8 mouse cellular contexts compared by ENCODE assay signal in the genomic region with DNA sequence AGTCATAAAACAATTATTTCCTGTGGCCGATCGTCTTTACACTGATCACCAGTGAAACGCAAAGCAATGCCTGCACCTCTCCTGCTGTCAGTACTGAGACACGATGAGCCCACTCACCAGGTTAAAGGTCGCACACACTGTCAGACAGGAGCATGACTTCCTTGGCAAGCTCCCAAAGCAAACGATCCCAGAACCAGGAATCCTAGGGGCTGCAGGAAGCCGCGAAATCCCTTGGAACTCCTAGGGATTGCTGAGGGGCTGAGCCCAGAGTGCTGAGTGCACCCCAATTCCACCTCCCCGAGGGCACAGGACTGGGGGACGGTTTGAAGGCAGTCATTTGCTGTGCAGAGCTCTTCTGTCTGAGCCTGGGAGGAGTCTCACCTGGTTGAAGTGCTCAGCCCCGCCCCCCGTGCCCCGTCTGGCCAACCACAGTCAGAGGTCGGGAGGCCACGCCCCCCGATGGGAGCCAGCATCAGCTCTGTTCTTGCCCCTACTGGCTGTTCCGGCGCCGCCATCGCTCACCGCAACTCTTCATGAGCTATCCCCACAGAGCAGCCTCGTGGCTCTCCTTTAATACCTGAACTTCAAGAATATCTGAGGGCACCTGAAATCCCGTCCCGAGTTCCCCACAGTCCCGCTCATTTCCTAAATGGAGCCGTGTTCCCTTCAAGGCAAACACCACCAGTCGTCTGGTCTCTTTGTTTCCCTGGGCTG. TPM values are rescaled to one million over a fixed set of nuclear protein-coding genes. Genes with fewer than 3 reads are reported as not detected.
DNase-seq lines count a peak whose midpoint lies in the region; ATAC-seq lines count a peak whose summit lies in the region.

No protein-coding gene starts in this region.

- no peak overlapping the region for H3K27ac ChIP-seq in heart, embryonic 13.5 days (replicated peaks)
- peak overlapping the region; percentile 73 for H3K27ac ChIP-seq in macrophage

- peak overlapping the region; percentile 76 for H3K9ac ChIP-seq in heart, embryonic 13.5 days

- 8% methylated on average over 27 of the region's 27 CpGs for WGBS in heart, embryonic 13.5 days
- WGBS in macrophage (ENCODE audit: missing documents): 16% methylated on average over 27 of the region's 27 CpGs

- peak overlapping the region; percentile 81 for H3K4me2 ChIP-seq in heart, embryonic 13.5 days

- peaks cover 11% of the 10 kb centered on the region for H3K36me3 ChIP-seq in heart, embryonic 13.5 days
- no peaks in the 10 kb centered on the region for H3K36me3 ChIP-seq in macrophage (ENCODE audit: inconsistent target)

- H3K4me1 ChIP-seq in heart, embryonic 13.5 days: peaks cover 11% of the 10 kb centered on the region

- peaks cover 4% of the 10 kb centered on the region for H3K9me3 ChIP-seq in heart, embryonic 13.5 days

- no peaks in the 10 kb centered on the region for H3K27me3 ChIP-seq in heart, embryonic 13.5 days (replicated peaks)

- peak overlapping the region; percentile 53 for H3K4me3 ChIP-seq in heart, embryonic 13.5 days
- peak overlapping the region; percentile 33 for H3K4me3 ChIP-seq in macrophage (ENCODE audit: inconsistent target)

- DNase-seq in B cell, adult 2 months: peak; percentile 91 to 93
- peak; percentile 98 for DNase-seq in R1 (ENCODE audit: low read depth, low spot score)
- peak; percentile 91 for DNase-seq in kidney, postnatal 10 days
- DNase-seq in spleen, adult 18-20 months: peak; percentile 75 to 80
- no peak for DNase-seq in layer of hippocampus, adult 9-10 months (ENCODE audit: low spot score)

- H3K79me2 ChIP-seq in macrophage (ENCODE audit: inconsistent target): 0 out of 2 replicates have a peak, but pooled peaks cover 7% of the 10 kb centered on the region

- ATAC-seq in common myeloid progenitor, adult 5-6 weeks (replicated peaks; ENCODE audit: low read depth, poor library complexity, severe bottlenecking): peak; percentile 88
- peak; percentile 71; the same call in 1 of the 2 replicates for ATAC-seq in heart, embryonic 13.5 days (ENCODE audit: extremely low read depth, insufficient number of reproducible peaks, low FRiP score, low TSS enrichment)

RNA-seq across cellular contexts. Expression of a gene that starts 2.9 kb away (rescaled TPM):
- 59.4 and 74.8 TPM in 2 replicates for total RNA-seq in common myeloid progenitor, adult 5-6 weeks (2017)
- polyA plus RNA-seq in heart, embryonic 13.5 days (2015; fragmentation: Nextera tagmentation; extraction: Ambion mirVana): 53.8 and 54.5 TPM in 2 replicates
- 10 to 100 TPM in 10 of 26 experiments, 1 to 10 TPM in 16; 1.5 to 27.6 (median 5.4) TPM for total RNA-seq in macrophage (2018; cell fraction: chromatin; rRNA removed)
- 10 to 100 TPM; 13.5 to 40.9 (median 29.4) TPM for total RNA-seq in macrophage (2018; cell fraction: cytosol; rRNA removed)
- 10 to 100 TPM in 21 of 26 experiments, 1 to 10 TPM in 5; 5.8 to 46.1 (median 16.3) TPM for total RNA-seq in macrophage (2018; cell fraction: nucleus; rRNA removed)
- polyA plus RNA-seq in macrophage (2018): 26.6 to 35.2 TPM (median 29.9 TPM) in 3 replicates

RNA-seq across cellular contexts. Expression of a gene that starts 27.3 kb away (rescaled TPM):
- total RNA-seq in common myeloid progenitor, adult 5-6 weeks (2017): not detected in 2 replicates
- not detected in 2 replicates for polyA plus RNA-seq in heart, embryonic 13.5 days (2015; fragmentation: Nextera tagmentation; extraction: Ambion mirVana)
- total RNA-seq in macrophage (2018; cell fraction: chromatin; rRNA removed): not detected
- not detected for total RNA-seq in macrophage (2018; cell fraction: cytosol; rRNA removed)
- not detected for total RNA-seq in macrophage (2018; cell fraction: nucleus; rRNA removed)
- not detected in 3 replicates for polyA plus RNA-seq in macrophage (2018)

RNA-seq across cellular contexts. Expression of a gene that starts 32.3 kb away (rescaled TPM):
- total RNA-seq in common myeloid progenitor, adult 5-6 weeks (2017): not detected in 2 replicates
- not detected in 2 replicates for polyA plus RNA-seq in heart, embryonic 13.5 days (2015; fragmentation: Nextera tagmentation; extraction: Ambion mirVana)
- total RNA-seq in macrophage (2018; cell fraction: chromatin; rRNA removed): not detected
- total RNA-seq in macrophage (2018; cell fraction: cytosol; rRNA removed): not detected
- not detected for total RNA-seq in macrophage (2018; cell fraction: nucleus; rRNA removed)
- not detected in 3 replicates for polyA plus RNA-seq in macrophage (2018)

RNA-seq across cellular contexts. Expression of a gene that starts 50.8 kb away (rescaled TPM):
- 80.9 and 86.3 TPM in 2 replicates for total RNA-seq in common myeloid progenitor, adult 5-6 weeks (2017)
- polyA plus RNA-seq in heart, embryonic 13.5 days (2015; fragmentation: Nextera tagmentation; extraction: Ambion mirVana): 28.1 and 30.3 TPM in 2 replicates
- total RNA-seq in macrophage (2018; cell fraction: chromatin; rRNA removed): 100 to 1,000 TPM; 222 to 774 (median 306) TPM
- 10 to 100 TPM; 32.2 to 69.3 (median 50.8) TPM for total RNA-seq in macrophage (2018; cell fraction: cytosol; rRNA removed)
- 100 to 1,000 TPM in 21 of 26 experiments, 10 to 100 TPM in 5; 77.4 to 330 (median 164) TPM for total RNA-seq in macrophage (2018; cell fraction: nucleus; rRNA removed)
- polyA plus RNA-seq in macrophage (2018): 37.1 to 50.3 TPM (median 46.2 TPM) in 3 replicates

RNA-seq across cellular contexts. Expression of a gene that starts 51.7 kb away (rescaled TPM):
- total RNA-seq in common myeloid progenitor, adult 5-6 weeks (2017): 365 and 466 TPM in 2 replicates
- polyA plus RNA-seq in heart, embryonic 13.5 days (2015; fragmentation: Nextera tagmentation; extraction: Ambion mirVana): 28.5 and 29.3 TPM in 2 replicates
- 100 to 1,000 TPM in 7 of 26 experiments, 10 to 100 TPM in 19; 49.4 to 172 (median 90.9) TPM for total RNA-seq in macrophage (2018; cell fraction: chromatin; rRNA removed)
- total RNA-seq in macrophage (2018; cell fraction: cytosol; rRNA removed): 100 to 1,000 TPM; 151 to 275 (median 203) TPM
- total RNA-seq in macrophage (2018; cell fraction: nucleus; rRNA removed): 100 to 1,000 TPM in 24 of 26 experiments, 10 to 100 TPM in 2; 77.1 to 174 (median 135) TPM
- 144 to 222 TPM (median 173 TPM) in 3 replicates for polyA plus RNA-seq in macrophage (2018)
